Mouse (Mus musculus) bone marrow, adult 2 months (tissue): ENCODE measurements around the gene Prkca. TPM values are rescaled to one million over a fixed set of nuclear protein-coding genes. Genes with fewer than 3 reads are reported as not detected.

ENCODE experiments used
- H3K27ac ChIP-seq: fragments of 200-500 bp; 2 replicates; pipeline ENCODE4 v1.5.1; 2012; ENCODE audit warnings: low read depth, mild to moderate bottlenecking, control low read depth, inconsistent platforms, low read length; ENCODE audit not compliant: control insufficient read depth, poor library complexity, insufficient read depth
- H3K4me1 ChIP-seq: fragments of 200-500 bp; 2 replicates; pipeline ENCODE4 v1.6.1; 2011; ENCODE audit warnings: low read length; ENCODE audit not compliant: control insufficient read depth, insufficient read depth
- H3K4me3 ChIP-seq: fragments of 200-500 bp; replicated peaks from 2 replicates; pipeline ENCODE3; 2011; ENCODE audit warnings: mild to moderate bottlenecking, low read depth, low read length, control low read depth; ENCODE audit not compliant: control insufficient read depth
- CTCF ChIP-seq: fragments of 200-500 bp; IDR thresholded peaks from 2 replicates; pipeline ENCODE4 v1.5.1; 2011; ENCODE audit warnings: low read length, control low read depth; ENCODE audit not compliant: control insufficient read depth, insufficient read depth
- POLR2A ChIP-seq: fragments of 200-500 bp; IDR thresholded peaks from 2 replicates; pipeline ENCODE4 v1.6.1; 2011; ENCODE audit warnings: low read depth, mild to moderate bottlenecking, control low read depth, low read length, borderline replicate concordance; ENCODE audit not compliant: control insufficient read depth
- WGBS: fragments of 180-500 bp; shearing (Covaris S2); methylation state at CpG from one replicate; pipeline ENCODE4 v1.1.7; 2018; 5-methylcytosine and 5-hydroxymethylcytosine counted together
- polyA plus RNA-seq: library from polyadenylated mRNA; stranded (reverse); fragments of >200 nt; gene quantifications from 2 replicates; pipeline ENCODE4 v1.2.4, GENCODE M21; 2011; ENCODE audit warnings: low replicate concordance; ENCODE audit not compliant: missing spikeins, insufficient read depth, insufficient read length

The Prkca gene
- polyA plus RNA-seq, 1 experiment = 33.8 TPM

- Histone ChIP-seq H3K4me3 (no peak overlapping the region), H3K27ac (no peak overlapping the region), H3K4me1 (no peaks in the 10 kb centered on the region)
- no peak for TF ChIP-seq POLR2A
- TF ChIP-seq CTCF = no peak
- 90% methylated on average over 6 of the region's 6 CpGs for WGBS
Observed at GRCm38 (mm10) chr11:108057138-108057537, 286.6 kb downstream of the Prkca start.

- TF ChIP-seq CTCF = no peak
- Histone ChIP-seq H3K4me1 (no peaks in the 10 kb centered on the region), H3K27ac (no peak overlapping the region), H3K4me3 (no peak overlapping the region)
- WGBS = 74% methylated on average over 3 of the region's 3 CpGs
Observed at GRCm38 (mm10) chr11:108054647-108055046, 289.1 kb downstream of the Prkca start.

DNA sequence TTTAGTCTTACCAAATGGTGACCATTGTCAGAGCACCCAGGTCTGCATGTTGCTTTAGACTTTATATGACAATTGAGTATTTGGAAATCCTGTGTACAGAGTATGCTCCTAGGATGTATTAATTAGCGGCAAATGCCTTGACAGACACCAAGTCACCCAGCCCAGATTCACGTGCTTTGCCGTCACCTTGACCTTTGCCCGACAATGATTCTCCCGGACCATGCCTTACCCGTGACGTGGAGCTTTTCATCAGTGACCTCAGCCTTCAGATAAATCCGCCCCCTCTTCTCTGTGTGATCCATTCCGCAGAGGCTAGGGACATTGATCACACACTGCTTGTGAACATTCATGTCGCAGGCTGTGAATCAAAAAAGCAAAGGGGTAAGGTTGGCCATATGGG is 290.0 kb downstream of the Prkca start:
- TF ChIP-seq POLR2A (no peak), CTCF (no peak)
- Histone ChIP-seq H3K4me1 (no peaks in the 10 kb centered on the region), H3K4me3 (no peak overlapping the region), H3K27ac (no peak overlapping the region)
- 85% methylated on average over 10 of the region's 10 CpGs for WGBS

DNA sequence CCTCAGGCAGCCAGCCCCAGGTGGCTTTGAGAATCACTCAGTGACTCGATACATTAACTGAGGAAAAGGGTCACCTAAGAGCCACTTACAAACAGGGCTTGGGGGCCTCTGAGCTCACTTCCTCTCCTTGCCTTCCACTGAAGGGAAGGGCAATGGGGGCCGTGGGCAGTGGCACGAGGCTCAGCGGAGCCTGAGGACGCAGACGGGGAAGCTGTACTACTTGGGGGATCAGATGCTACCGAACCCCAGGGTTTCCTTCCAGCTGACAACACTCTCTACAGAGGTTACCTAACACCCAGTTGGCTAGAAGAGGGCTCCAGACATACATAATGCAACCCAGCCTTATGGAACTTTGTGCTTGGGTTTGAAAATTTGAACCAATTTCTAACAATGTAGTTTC is 302.1 kb downstream of the Prkca start:
- H3K4me3 ChIP-seq = no peak overlapping the region
- H3K4me1 ChIP-seq = no peaks in the 10 kb centered on the region
- no peak overlapping the region for H3K27ac ChIP-seq
- TF ChIP-seq CTCF = no peak
- TF ChIP-seq POLR2A = no peak
- 38% methylated on average over 7 of the region's 7 CpGs for WGBS

- H3K27ac ChIP-seq = no peak overlapping the region
- 36% methylated on average over 2 of the region's 2 CpGs for WGBS
Observed at GRCm38 (mm10) chr11:108040823-108041222, 302.9 kb downstream of the Prkca start.

GRCm38 (mm10) chr11:108039761-108040160 is 304.0 kb downstream of the Prkca start:
- Histone ChIP-seq H3K27ac (no peak overlapping the region), H3K4me1 (no peaks in the 10 kb centered on the region), H3K4me3 (no peak overlapping the region)
- TF ChIP-seq CTCF (no peak), POLR2A (no peak)
- 89% methylated on average over 17 of the region's 17 CpGs for WGBS

More at GRCm38 (mm10) chr11:108040823-108041222, 302.9 kb downstream of the Prkca start:
- Histone ChIP-seq H3K4me1 (no peaks in the 10 kb centered on the region), H3K4me3 (no peak overlapping the region)
- TF ChIP-seq CTCF (no peak), POLR2A (no peak)

GRCm38 (mm10) chr11:108038989-108039388 is 304.7 kb downstream of the Prkca start:
- 85% methylated on average over 12 of the region's 12 CpGs for WGBS
- TF ChIP-seq CTCF = no peak
- no peaks in the 10 kb centered on the region for H3K4me1 ChIP-seq
- no peak overlapping the region for H3K4me3 ChIP-seq
- no peak overlapping the region for H3K27ac ChIP-seq

DNA sequence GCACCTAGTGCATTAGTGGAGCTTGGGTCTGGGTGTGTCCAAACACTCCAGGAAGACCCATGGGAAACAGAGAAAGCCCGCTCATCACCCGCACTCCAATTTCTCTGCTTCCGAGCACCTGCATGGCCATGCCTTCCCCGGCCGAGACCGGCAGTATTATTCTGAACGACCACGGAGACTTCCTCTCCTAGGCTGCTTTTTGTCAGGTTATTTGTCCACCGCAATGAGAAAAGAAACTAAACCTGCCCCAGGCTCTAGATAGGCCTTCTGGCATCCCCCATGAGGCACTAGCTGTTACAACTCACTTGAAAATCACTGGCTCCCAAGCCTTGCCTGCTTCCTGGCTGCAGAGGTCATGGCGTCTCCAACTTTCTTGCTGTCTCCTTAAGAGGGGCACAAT is 307.4 kb downstream of the Prkca start:
- no peak overlapping the region for H3K4me3 ChIP-seq
- H3K4me1 ChIP-seq = no peaks in the 10 kb centered on the region
- TF ChIP-seq POLR2A (no peak), CTCF (no peak)
- H3K27ac ChIP-seq = no peak overlapping the region
- WGBS = 9% methylated on average over 10 of the region's 10 CpGs

DNA sequence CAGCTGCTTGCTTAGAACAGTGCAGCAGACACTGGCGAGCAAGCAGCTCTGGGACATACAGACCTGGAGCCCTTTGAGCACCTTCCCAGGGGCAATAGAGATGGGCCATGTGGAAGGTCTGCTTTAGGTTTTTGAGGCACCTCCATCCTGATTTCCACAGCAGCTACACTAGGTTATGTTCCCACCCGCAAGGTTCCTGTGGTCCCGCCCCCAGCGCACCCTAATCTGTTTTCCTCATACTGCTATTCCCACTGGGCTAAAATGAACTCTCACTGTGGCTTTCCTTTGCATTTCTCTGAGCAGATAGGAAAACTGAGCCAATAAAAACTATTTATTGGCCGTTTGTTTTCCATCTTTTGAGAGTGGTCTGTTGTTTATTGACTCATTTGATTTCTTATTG is 308.0 kb downstream of the Prkca start:
- TF ChIP-seq CTCF (no peak), POLR2A (no peak)
- no peak overlapping the region for H3K27ac ChIP-seq
- 66% methylated on average over 5 of the region's 5 CpGs for WGBS
- H3K4me3 ChIP-seq = no peak overlapping the region
- no peaks in the 10 kb centered on the region for H3K4me1 ChIP-seq

- Histone ChIP-seq H3K4me1 (no peaks in the 10 kb centered on the region), H3K27ac (no peak overlapping the region), H3K4me3 (no peak overlapping the region)
- 75% methylated on average over 7 of the region's 7 CpGs for WGBS
- TF ChIP-seq CTCF (no peak), POLR2A (no peak)
Observed at GRCm38 (mm10) chr11:108034376-108034775, 309.4 kb downstream of the Prkca start.
